Mouse (Mus musculus) lung, adult 2 months (tissue): ENCODE results near the gene 1500011B03Rik.

Experiments
- CTCF ChIP-seq: fragments of 200-500 bp; IDR thresholded peaks from 2 replicates; pipeline ENCODE4 v1.5.1; 2011; ENCODE audit warnings: mild to moderate bottlenecking, low read length, control low read depth; ENCODE audit not compliant: insufficient read depth
- POLR2A ChIP-seq: fragments of 200-500 bp; IDR thresholded peaks from 2 replicates; pipeline ENCODE4 v1.6.1; 2011; ENCODE audit warnings: low read depth, mild to moderate bottlenecking, control low read depth, low read length, borderline replicate concordance; ENCODE audit errors: extremely low read depth

DNA sequence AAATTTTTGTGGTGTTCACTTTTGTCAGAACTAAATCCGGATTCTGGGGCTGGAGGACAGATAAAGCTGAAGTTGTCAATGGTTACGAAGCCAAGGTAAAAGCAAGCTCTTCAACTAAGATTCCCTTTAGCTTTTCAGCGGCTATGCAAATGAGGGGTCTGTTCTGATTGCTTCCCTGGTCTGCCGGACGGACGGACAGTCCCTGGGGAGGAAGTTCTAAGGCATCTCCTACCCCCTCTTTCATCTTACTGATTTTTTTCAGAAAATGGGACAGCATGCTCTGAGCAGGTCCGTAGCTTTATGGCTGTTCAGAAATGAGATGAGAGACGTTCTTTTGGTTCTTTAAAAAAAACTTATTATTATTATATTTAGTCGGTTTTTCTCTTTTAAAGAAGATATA lies 27.6 kb downstream of the 1500011B03Rik start:
- TF ChIP-seq CTCF (no peak), POLR2A (no peak)
